ENCODE assay signal across 15 mouse cellular contexts in genomic region chr1:23264251-23264650, GRCm38 (mm10).
DNase-seq lines count a peak whose midpoint lies in the region; ATAC-seq and TF ChIP-seq lines count a peak whose summit lies in the region.
"Had no signal": no experiment of that assay in that cellular context is flagged by ENCODE, and none has a peak within 500 bp of the region (broad histone marks: within the 10 kb centered on the region; RNA-seq: fewer than 3 reads in every experiment).

No protein-coding gene starts in this region.

- no peaks in the 10 kb centered on the region; the same call in 1 of the 2 replicates for H3K36me3 ChIP-seq in kidney, adult 2 months (ENCODE audit: control insufficient read depth, insufficient read depth, low read length)
- no peaks in the 10 kb centered on the region for H3K36me3 ChIP-seq in liver, embryonic 16.5 days (ENCODE audit: control insufficient read depth, insufficient read depth)
- peaks cover 15% of the 10 kb centered on the region for H3K36me3 ChIP-seq in liver, embryonic 12.5 days
- no peaks in the 10 kb centered on the region for H3K36me3 ChIP-seq in lung, postnatal 0 days (ENCODE audit: insufficient read depth, low read length)
- H3K36me3 ChIP-seq: embryonic facial prominence, embryonic 12.5 days; limb, embryonic 15.5 days had no signal

- H3K9ac ChIP-seq in liver, embryonic 16.5 days (ENCODE audit: low read depth, low read length) = no peak overlapping the region
- no peak overlapping the region; the same call in 1 of the 2 replicates for H3K9ac ChIP-seq in liver, embryonic 12.5 days
- H3K9ac ChIP-seq in lung, postnatal 0 days (replicated peaks; ENCODE audit: low read depth) = no peak overlapping the region
- H3K9ac ChIP-seq: embryonic facial prominence, embryonic 12.5 days; forebrain, embryonic 13.5 days; limb, embryonic 15.5 days; midbrain, embryonic 13.5 days had no signal

- H3K9me3 ChIP-seq in liver, embryonic 16.5 days (replicated peaks; ENCODE audit: control insufficient read depth, low read length) = no peaks in the 10 kb centered on the region
- no peaks in the 10 kb centered on the region for H3K9me3 ChIP-seq in liver, embryonic 12.5 days (replicated peaks)
- H3K9me3 ChIP-seq in lung, postnatal 0 days (ENCODE audit: low read length) = no peaks in the 10 kb centered on the region
- H3K9me3 ChIP-seq: embryonic facial prominence, embryonic 12.5 days; forebrain, embryonic 13.5 days; limb, embryonic 15.5 days; midbrain, embryonic 13.5 days had no signal

- peak overlapping the region; percentile 90 for H3K27ac ChIP-seq in kidney, adult 2 months (ENCODE audit: insufficient read depth, low read depth, low read length)
- no peak overlapping the region for H3K27ac ChIP-seq in liver, embryonic 16.5 days (ENCODE audit: low read length)
- H3K27ac ChIP-seq in liver, embryonic 12.5 days = no peak overlapping the region
- peak overlapping the region; percentile 43; the same call in 1 of the 2 replicates for H3K27ac ChIP-seq in lung, postnatal 0 days (ENCODE audit: low read length)
- H3K27ac ChIP-seq: embryonic facial prominence, embryonic 12.5 days; forebrain, embryonic 13.5 days; limb, embryonic 15.5 days; midbrain, embryonic 13.5 days had no signal

- TF ChIP-seq POLR2A in kidney, adult 2 months (IDR thresholded peaks at IDR 0.05; ENCODE audit: low read depth, low read length) = no peak

- no peaks in the 10 kb centered on the region for H3K27me3 ChIP-seq in kidney, adult 2 months (replicated peaks; ENCODE audit: control insufficient read depth, insufficient read depth, low read length)
- no peaks in the 10 kb centered on the region for H3K27me3 ChIP-seq in liver, embryonic 16.5 days (ENCODE audit: control insufficient read depth, insufficient read depth, low read depth, low read length)
- no peaks in the 10 kb centered on the region for H3K27me3 ChIP-seq in liver, embryonic 12.5 days (replicated peaks)
- no peaks in the 10 kb centered on the region for H3K27me3 ChIP-seq in lung, postnatal 0 days (replicated peaks; ENCODE audit: insufficient read depth, low read length)
- H3K27me3 ChIP-seq: embryonic facial prominence, embryonic 12.5 days; forebrain, embryonic 13.5 days; limb, embryonic 15.5 days; midbrain, embryonic 13.5 days had no signal

- peak; percentile 27 to 64 for DNase-seq in frontal cortex, adult 2 months (ENCODE audit: extremely low spot score in 1 of 2, low spot score in 1 of 2)
- DNase-seq in frontal cortex, postnatal 25 days (ENCODE audit: low spot score in 2 of 2) = no peak
- no peak for DNase-seq in kidney, adult 2 months
- no peak for DNase-seq in kidney, adult 18-20 months
- peak; percentile 39 for DNase-seq in lung, postnatal 0 days (ENCODE audit: low spot score)
- DNase-seq in B cell, adult 2 months = no peak
- DNase-seq: cerebellum, postnatal 10 days; right cerebral cortex, postnatal 4 days; thymus, adult 18-20 months had no signal

- peaks cover 27% of the 10 kb centered on the region for H3K4me1 ChIP-seq in kidney, adult 2 months (ENCODE audit: control insufficient read depth, insufficient read depth, low read length)
- H3K4me1 ChIP-seq in liver, embryonic 16.5 days (ENCODE audit: control insufficient read depth, low read depth, low read length) = peaks cover 2% of the 10 kb centered on the region
- peaks cover 14% of the 10 kb centered on the region; the same call in 1 of the 2 replicates for H3K4me1 ChIP-seq in liver, embryonic 12.5 days
- peaks cover 14% of the 10 kb centered on the region; the same call in 1 of the 2 replicates for H3K4me1 ChIP-seq in lung, postnatal 0 days (ENCODE audit: insufficient read depth, low read depth, low read length)
- H3K4me1 ChIP-seq: limb, embryonic 15.5 days had no signal

- peak overlapping the region; percentile 32; the same call in 1 of the 2 replicates for H3K4me2 ChIP-seq in liver, embryonic 16.5 days (ENCODE audit: low read depth, low read length)
- no peak overlapping the region for H3K4me2 ChIP-seq in liver, embryonic 12.5 days
- H3K4me2 ChIP-seq in lung, postnatal 0 days (replicated peaks; ENCODE audit: low read depth, low read length) = peak overlapping the region; percentile 32; the same call in 1 of the 2 replicates
- H3K4me2 ChIP-seq: embryonic facial prominence, embryonic 12.5 days; forebrain, embryonic 13.5 days; limb, embryonic 15.5 days; midbrain, embryonic 13.5 days had no signal

- 27% methylated on average over 3 of the region's 3 CpGs for WGBS in kidney, adult 2 months
- WGBS in liver, embryonic 16.5 days (ENCODE audit: insufficient replicate concordance) = 61% methylated on average over 3 of the region's 3 CpGs
- WGBS in liver, embryonic 12.5 days (ENCODE audit: insufficient replicate concordance) = 69% methylated on average over 3 of the region's 3 CpGs
- 25% methylated on average over 3 of the region's 3 CpGs for WGBS in lung, postnatal 0 days

- ATAC-seq in liver, embryonic 16.5 days (ENCODE audit: low read depth) = no peak
- ATAC-seq in liver, embryonic 12.5 days = no peak
- peak; percentile 53 for ATAC-seq in lung, postnatal 0 days
- ATAC-seq: forebrain, embryonic 13.5 days; midbrain, embryonic 13.5 days had no signal

- TF ChIP-seq CTCF in kidney, adult 2 months (conservative IDR thresholded peaks at IDR 0.05; ENCODE audit: insufficient read depth, insufficient read length, low read depth, low read length) = no peak
- TF ChIP-seq CTCF in lung, postnatal 0 days (IDR thresholded peaks at IDR 0.05) = no peak

- TF ChIP-seq EP300 in lung, postnatal 0 days (IDR thresholded peaks at IDR 0.05) = peak; percentile 46; the same call in 1 of the 2 replicates

- no peak overlapping the region for H3K4me3 ChIP-seq in kidney, adult 2 months (ENCODE audit: insufficient read depth, low read depth, low read length)
- no peak overlapping the region for H3K4me3 ChIP-seq in liver, embryonic 16.5 days (ENCODE audit: low read depth, low read length)
- H3K4me3 ChIP-seq in liver, embryonic 12.5 days = no peak overlapping the region
- H3K4me3 ChIP-seq in lung, postnatal 0 days (ENCODE audit: low read depth, low read length) = no peak overlapping the region
- H3K4me3 ChIP-seq: embryonic facial prominence, embryonic 12.5 days; forebrain, embryonic 13.5 days; limb, embryonic 15.5 days; midbrain, embryonic 13.5 days had no signal

Comparison
In these comparisons a context has a peak if more than half of its experiments do, and no peak if none do; other contexts are left out.
1. DNase-seq: peak in frontal cortex, adult 2 months (2 of 2) and lung, postnatal 0 days (single experiment); none in frontal cortex, postnatal 25 days (0 of 2), kidney, adult 2 months (single experiment), kidney, adult 18-20 months (single experiment) and B cell, adult 2 months (0 of 2).
2. H3K27ac ChIP-seq: peak in kidney, adult 2 months (single experiment) and lung, postnatal 0 days (single experiment); none in liver, embryonic 16.5 days (single experiment) and liver, embryonic 12.5 days (single experiment).